Mouse (Mus musculus) thymus, postnatal 0 days (tissue): ENCODE measurements around the gene Frem2. TPM values are rescaled to one million over a fixed set of nuclear protein-coding genes. Genes with fewer than 3 reads are reported as not detected.
A peak's percentile ranks its signal among the peaks of the same experiment; 100 is the strongest.

Experiments used
- DNase-seq: peaks from one replicate; pipeline ENCODE4 v3.0.0-alpha.2; 2015; ENCODE audit warnings: low spot score
- polyA plus RNA-seq: library from polyadenylated mRNA; unstranded; fragments of >200 nt; fragmentation: Nextera tagmentation; extraction: Ambion mirVana; gene quantifications from 2 replicates; pipeline ENCODE4 v1.2.1, GENCODE M21; 2015

Frem2 gene
- polyA plus RNA-seq, 1 experiment from 2014 or later: 2.6 TPM

GRCm38 (mm10) chr3:53557388-53558214, 99.6 kb downstream of the Frem2 start:
- no peak for DNase-seq

GRCm38 (mm10) chr3:53555031-53555952, 101.9 kb downstream of the Frem2 start:
- no peak for DNase-seq

GRCm38 (mm10) chr3:53552691-53553090, 104.5 kb downstream of the Frem2 start:
- DNase-seq: no peak

- no peak for DNase-seq
Measured at GRCm38 (mm10) chr3:53532091-53532490, 125.1 kb downstream of the Frem2 start.

GRCm38 (mm10) chr3:53530305-53530704, 126.8 kb downstream of the Frem2 start:
- DNase-seq: no peak

- peak; percentile 66 for DNase-seq
Measured at GRCm38 (mm10) chr3:53525737-53526136, 131.4 kb downstream of the Frem2 start.

GRCm38 (mm10) chr3:53522794-53523193, 134.4 kb downstream of the Frem2 start:
- no peak for DNase-seq

- no peak for DNase-seq
Measured at GRCm38 (mm10) chr3:53514221-53515065, 142.7 kb downstream of the Frem2 start.

GRCm38 (mm10) chr3:53513096-53513495, 144.1 kb downstream of the Frem2 start:
- no peak for DNase-seq

GRCm38 (mm10) chr3:53502428-53502827, 154.7 kb downstream of the Frem2 start:
- no peak for DNase-seq

GRCm38 (mm10) chr3:53498351-53498905, 158.7 kb downstream of the Frem2 start:
- no peak for DNase-seq

- no peak for DNase-seq
Measured at GRCm38 (mm10) chr3:53488353-53488752, 168.8 kb downstream of the Frem2 start, which contains the start of gene Stoml3. Stoml3 (plus strand) TSS chr3:53488653.

- DNase-seq: peak; percentile 8
Measured at GRCm38 (mm10) chr3:53486996-53487576, 170.1 kb downstream of the Frem2 start.

- DNase-seq: no peak
Measured at GRCm38 (mm10) chr3:53486561-53486960, 170.6 kb downstream of the Frem2 start.

GRCm38 (mm10) chr3:53483414-53484059, 173.6 kb downstream of the Frem2 start:
- no peak for DNase-seq

- no peak for DNase-seq
Measured at GRCm38 (mm10) chr3:53478419-53479046, 178.6 kb downstream of the Frem2 start.

GRCm38 (mm10) chr3:53477468-53477867, 179.7 kb downstream of the Frem2 start:
- DNase-seq: no peak

GRCm38 (mm10) chr3:53475889-53476288, 181.3 kb downstream of the Frem2 start:
- peak; percentile 17 for DNase-seq

- no peak for DNase-seq
Measured at GRCm38 (mm10) chr3:53474179-53474578, 183.0 kb downstream of the Frem2 start.
